Mouse (Mus musculus) C2C12 (cell line): Measurements from ENCODE around the gene Cask. TPM values are rescaled to one million over a fixed set of nuclear protein-coding genes. Genes with fewer than 3 reads are reported as not detected.

ENCODE experiments used
- H3K27me3 ChIP-seq: one replicate; pipeline ENCODE4 v1.6.1; 2011; ENCODE audit not compliant: control insufficient read depth, insufficient read depth, insufficient read length
- H3K36me3 ChIP-seq: one replicate; pipeline ENCODE4 v1.6.1; 2011; ENCODE audit not compliant: control insufficient read depth, insufficient read depth
- H3K4me3 ChIP-seq: one replicate; pipeline ENCODE4 v1.5.1; 2011; ENCODE audit warnings: mild to moderate bottlenecking, control low read depth; ENCODE audit not compliant: poor library complexity, insufficient read depth, severe bottlenecking
- H3K79me2 ChIP-seq: one replicate; pipeline ENCODE4 v1.6.1; 2011; ENCODE audit not compliant: control insufficient read depth, insufficient read depth
- H3K79me3 ChIP-seq: one replicate; pipeline ENCODE4 v1.6.1; 2011; ENCODE audit warnings: low read depth, control low read depth
- H3ac ChIP-seq: one replicate; pipeline ENCODE3; 2011; ENCODE audit warnings: low read depth; ENCODE audit not compliant: control insufficient read depth, insufficient read length
- CEBPB ChIP-seq: IDR thresholded peaks from one replicate; pipeline ENCODE4 v1.6.1; 2011; ENCODE audit warnings: low read depth, mild to moderate bottlenecking, control low read depth, moderate library complexity
- CTCF ChIP-seq: IDR thresholded peaks from one replicate; pipeline ENCODE4 v1.5.1; 2011; ENCODE audit not compliant: control insufficient read depth, insufficient read depth, insufficient read length
- FOSL1 ChIP-seq: IDR thresholded peaks from one replicate; pipeline ENCODE4 v1.8.0; 2011; ENCODE audit warnings: mild to moderate bottlenecking, low read length; ENCODE audit not compliant: poor library complexity, insufficient read depth, severe bottlenecking
- MAX ChIP-seq: IDR thresholded peaks from one replicate; pipeline ENCODE4 v1.6.1; 2011; ENCODE audit warnings: mild to moderate bottlenecking, control low read depth
- MYOD1 ChIP-seq: IDR thresholded peaks from one replicate; pipeline ENCODE4 v1.6.1; 2011; ENCODE audit warnings: low read depth; ENCODE audit not compliant: control insufficient read depth, insufficient read length
- MYOG ChIP-seq: IDR thresholded peaks from one replicate; pipeline ENCODE4 v1.6.1; 2011; ENCODE audit not compliant: control insufficient read depth, insufficient read length; ENCODE audit errors: extremely low read depth
- USF1 ChIP-seq: IDR thresholded peaks from one replicate; pipeline ENCODE4 v1.6.1; 2011; ENCODE audit warnings: low read depth, mild to moderate bottlenecking, control low read depth, moderate library complexity
- long read RNA-seq, 2 experiments: library from polyadenylated mRNA; unstranded; transcript quantifications; one replicate each; pipeline ENCODE4 v2.0.0; 2019 to 2020
- polyA plus RNA-seq: library from polyadenylated mRNA; unstranded; fragments of >200 nt; fragmentation: generic; extraction: Trizol; gene quantifications from one replicate; pipeline ENCODE4 v1.2.1, GENCODE M21; 2012; ENCODE audit warnings: missing spikeins

Gene Cask
- polyA plus RNA-seq: 9.2 TPM
- long read RNA-seq, experiment 1, partial matches to known transcripts: 2 of 17 reads
- long read RNA-seq, experiment 1, other reads (novel, unspliced or antisense): 15 of 17 reads
- long read RNA-seq, experiment 2, full-length matches to known transcripts: 1 of 8 reads
- long read RNA-seq, experiment 2, partial matches to known transcripts: 5 of 8 reads
- long read RNA-seq, experiment 2, other reads (novel, unspliced or antisense): 2 of 8 reads

DNA sequence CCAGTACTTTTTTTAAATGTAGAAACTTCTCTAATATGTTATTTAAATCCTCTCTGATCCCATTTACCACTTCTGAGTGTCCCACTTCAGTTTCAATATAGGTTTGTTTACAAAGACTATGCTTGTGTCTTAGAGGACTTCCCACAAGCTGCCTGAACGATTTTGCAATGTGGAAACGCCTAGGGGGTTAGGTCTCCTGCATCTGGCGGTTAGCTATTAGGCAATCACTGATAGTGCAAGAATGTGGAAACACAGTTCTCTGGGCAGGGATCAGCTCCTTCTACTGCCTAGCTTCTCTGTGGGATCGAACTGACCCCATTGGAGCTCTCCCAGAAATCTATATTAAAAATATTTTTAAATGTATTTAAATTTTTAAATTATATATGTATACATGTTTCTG lies at the start of gene Cask:
Gene Cask, minus strand, starts transcription at position 83 of the 400 bp plus-strand sequence.
- Histone ChIP-seq H3ac (no peak within 1 kb of the TSS), H3K79me2 (no peaks in the 10 kb centered on the region), H3K79me3 (no peaks in the 10 kb centered on the region), H3K4me3 (no peak within 1 kb of the TSS), H3K36me3 (no peaks in the 10 kb centered on the region), H3K27me3 (no peaks in the 10 kb centered on the region)
- TF ChIP-seq MAX (no peak), MYOD1 (no peak), MYOG (no peak), USF1 (no peak), CEBPB (no peak), CTCF (no peak), FOSL1 (no peak)

DNA sequence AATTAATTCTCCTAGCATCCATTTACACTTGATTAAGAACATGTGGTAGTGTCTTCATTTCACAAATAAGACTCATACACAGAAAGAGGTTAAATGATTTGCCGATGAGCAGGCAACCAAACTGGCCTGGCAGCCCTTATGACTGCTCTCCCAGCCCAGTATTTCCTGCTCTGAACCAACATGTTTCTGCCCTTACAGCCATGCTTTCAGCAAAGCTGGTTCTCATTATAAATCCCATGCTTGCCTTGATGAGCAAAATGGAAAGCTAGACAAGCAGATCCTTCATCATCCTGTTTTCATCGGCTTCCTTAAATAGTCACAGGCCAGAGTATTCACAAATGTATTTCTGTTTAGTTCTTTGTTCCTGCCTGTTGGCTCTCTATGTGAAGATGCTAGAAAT lies 38.8 kb upstream of the Cask start:
- H3K79me2 ChIP-seq: no peaks in the 10 kb centered on the region
- H3K27me3 ChIP-seq: no peaks in the 10 kb centered on the region
- TF ChIP-seq CTCF (no peak), USF1 (no peak), CEBPB (no peak), MYOG (no peak), FOSL1 (no peak), MYOD1 (no peak), MAX (no peak)
- H3K79me3 ChIP-seq: no peaks in the 10 kb centered on the region
- H3K4me3 ChIP-seq: no peak overlapping the region
- no peak overlapping the region for H3ac ChIP-seq
- no peaks in the 10 kb centered on the region for H3K36me3 ChIP-seq

DNA sequence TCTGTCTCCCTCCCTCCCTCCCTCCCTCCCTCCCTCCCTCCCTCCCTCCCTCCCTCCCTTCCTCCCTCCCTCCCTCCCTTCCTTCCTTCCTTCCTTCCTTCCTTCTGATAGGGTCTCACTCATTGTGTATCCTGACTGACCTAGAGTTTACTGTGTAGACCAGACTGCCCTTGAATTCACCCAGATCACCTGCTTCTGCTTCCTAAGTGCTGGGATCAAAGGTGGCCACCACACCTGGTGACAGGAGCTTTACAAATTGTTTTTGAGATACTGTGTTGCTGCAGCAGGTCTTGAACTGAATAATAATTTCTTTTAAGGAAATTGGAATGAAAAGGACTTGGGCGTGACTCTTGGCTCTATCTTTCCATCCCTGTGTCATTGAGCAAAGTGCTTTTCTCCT lies 33.2 kb upstream of the Cask start:
- no peak overlapping the region for H3ac ChIP-seq

DNA sequence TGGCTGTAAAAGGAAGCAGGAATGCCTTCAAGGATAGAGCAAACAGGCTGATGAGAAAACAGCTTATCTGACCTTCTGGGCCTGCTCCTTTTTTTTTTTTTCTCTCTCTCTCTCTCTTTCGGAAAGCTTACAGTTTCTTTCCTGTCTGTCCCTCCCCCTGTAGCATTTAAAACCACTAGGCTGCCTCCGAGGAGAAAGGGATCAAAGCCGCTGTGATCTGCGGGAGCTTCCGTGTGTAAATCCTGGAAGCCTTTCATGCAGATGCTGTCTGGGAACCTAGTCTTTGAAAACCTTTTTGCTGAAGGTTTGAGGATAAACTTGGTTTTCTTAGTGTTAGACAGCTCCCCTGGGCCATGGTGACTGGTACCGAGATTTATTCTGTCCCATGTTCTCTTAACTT lies 30.8 kb upstream of the Cask start:
- H3K27me3 ChIP-seq: no peaks in the 10 kb centered on the region
- no peaks in the 10 kb centered on the region for H3K36me3 ChIP-seq
- no peaks in the 10 kb centered on the region for H3K79me2 ChIP-seq
- H3ac ChIP-seq: no peak overlapping the region
- H3K4me3 ChIP-seq: no peak overlapping the region
- TF ChIP-seq MYOG (no peak), CEBPB (no peak), FOSL1 (no peak), CTCF (no peak)
- H3K79me3 ChIP-seq: no peaks in the 10 kb centered on the region

More for the DNA sequence above, 33.2 kb upstream of the Cask start:
- Histone ChIP-seq H3K4me3 (no peak overlapping the region), H3K79me2 (no peaks in the 10 kb centered on the region), H3K27me3 (no peaks in the 10 kb centered on the region), H3K36me3 (no peaks in the 10 kb centered on the region), H3K79me3 (no peaks in the 10 kb centered on the region)
- TF ChIP-seq USF1: no peak
- TF ChIP-seq CTCF: no peak
- TF ChIP-seq CEBPB: no peak
- no peak for TF ChIP-seq MYOG
- TF ChIP-seq FOSL1: no peak
- TF ChIP-seq MAX: no peak
- TF ChIP-seq MYOD1: no peak

DNA sequence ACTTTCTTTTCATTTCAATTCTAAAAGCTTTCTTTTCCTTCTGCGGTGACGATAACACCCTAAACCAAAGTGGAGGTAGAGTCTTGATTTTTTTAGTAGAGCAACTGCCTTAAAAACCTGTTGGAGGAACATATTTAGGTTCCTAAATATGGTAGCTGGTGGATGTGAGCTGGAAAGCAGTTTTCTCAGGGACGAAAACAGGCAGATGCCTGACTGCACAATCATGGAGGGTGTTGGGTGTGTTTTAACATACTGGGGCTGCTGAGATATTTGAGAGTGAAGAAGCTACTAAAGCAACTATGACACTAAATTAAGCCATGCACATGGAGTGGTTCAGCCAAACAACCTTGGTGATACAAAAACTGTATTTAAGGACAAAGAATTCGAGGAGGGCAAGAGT lies 9.0 kb upstream of the Cask start:
- TF ChIP-seq MAX (no peak), MYOG (no peak), CEBPB (no peak), USF1 (no peak), FOSL1 (no peak), CTCF (no peak), MYOD1 (no peak)
- Histone ChIP-seq H3K27me3 (no peaks in the 10 kb centered on the region), H3K79me2 (no peaks in the 10 kb centered on the region), H3K36me3 (no peaks in the 10 kb centered on the region), H3ac (no peak overlapping the region), H3K4me3 (no peak overlapping the region), H3K79me3 (no peaks in the 10 kb centered on the region)

DNA sequence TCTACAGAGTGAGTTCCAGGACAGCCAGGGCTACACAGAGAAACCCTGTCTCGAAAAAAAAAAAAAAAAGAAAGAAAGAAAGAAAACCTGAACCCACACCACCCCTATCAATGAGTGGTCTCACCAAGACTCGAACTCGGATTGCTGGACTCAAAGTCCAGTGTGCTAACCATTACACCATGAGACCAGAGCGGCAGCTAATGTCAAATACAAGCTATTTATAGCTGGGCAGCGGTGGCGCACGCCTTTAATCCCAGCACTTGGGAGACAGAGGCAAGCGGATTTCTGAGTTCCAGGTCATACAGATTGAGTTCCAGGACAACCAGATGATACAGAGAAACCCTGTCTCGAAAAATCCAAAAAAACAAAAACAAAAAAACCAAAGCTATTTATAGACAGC lies 7.9 kb upstream of the Cask start:
- no peak for TF ChIP-seq MYOG
- no peak for TF ChIP-seq CEBPB
- TF ChIP-seq CTCF: no peak
- TF ChIP-seq USF1: no peak
- TF ChIP-seq FOSL1: no peak
- TF ChIP-seq MAX: no peak
- TF ChIP-seq MYOD1: no peak
- Histone ChIP-seq H3K79me3 (no peaks in the 10 kb centered on the region), H3K4me3 (no peak overlapping the region)

More for the DNA sequence above, 7.9 kb upstream of the Cask start:
- H3ac ChIP-seq: no peak overlapping the region
- H3K27me3 ChIP-seq: no peaks in the 10 kb centered on the region
- no peaks in the 10 kb centered on the region for H3K36me3 ChIP-seq
- H3K79me2 ChIP-seq: no peaks in the 10 kb centered on the region
